Mouse (Mus musculus): ENCODE measurements around the gene Mfn2. TPM values are rescaled to one million over a fixed set of nuclear protein-coding genes. Genes with fewer than 3 reads are reported as not detected.
A peak's percentile ranks its signal among the peaks of the same experiment; 100 is the strongest.
"Not testable (repeated sequence)": the region's sequence is repeated elsewhere in the genome, so short reads cannot be mapped to it uniquely, and the experiment has no call there.

Gene Mfn2
- total RNA-seq, 1 experiment from 2014 or later = 191 TPM

DNA sequence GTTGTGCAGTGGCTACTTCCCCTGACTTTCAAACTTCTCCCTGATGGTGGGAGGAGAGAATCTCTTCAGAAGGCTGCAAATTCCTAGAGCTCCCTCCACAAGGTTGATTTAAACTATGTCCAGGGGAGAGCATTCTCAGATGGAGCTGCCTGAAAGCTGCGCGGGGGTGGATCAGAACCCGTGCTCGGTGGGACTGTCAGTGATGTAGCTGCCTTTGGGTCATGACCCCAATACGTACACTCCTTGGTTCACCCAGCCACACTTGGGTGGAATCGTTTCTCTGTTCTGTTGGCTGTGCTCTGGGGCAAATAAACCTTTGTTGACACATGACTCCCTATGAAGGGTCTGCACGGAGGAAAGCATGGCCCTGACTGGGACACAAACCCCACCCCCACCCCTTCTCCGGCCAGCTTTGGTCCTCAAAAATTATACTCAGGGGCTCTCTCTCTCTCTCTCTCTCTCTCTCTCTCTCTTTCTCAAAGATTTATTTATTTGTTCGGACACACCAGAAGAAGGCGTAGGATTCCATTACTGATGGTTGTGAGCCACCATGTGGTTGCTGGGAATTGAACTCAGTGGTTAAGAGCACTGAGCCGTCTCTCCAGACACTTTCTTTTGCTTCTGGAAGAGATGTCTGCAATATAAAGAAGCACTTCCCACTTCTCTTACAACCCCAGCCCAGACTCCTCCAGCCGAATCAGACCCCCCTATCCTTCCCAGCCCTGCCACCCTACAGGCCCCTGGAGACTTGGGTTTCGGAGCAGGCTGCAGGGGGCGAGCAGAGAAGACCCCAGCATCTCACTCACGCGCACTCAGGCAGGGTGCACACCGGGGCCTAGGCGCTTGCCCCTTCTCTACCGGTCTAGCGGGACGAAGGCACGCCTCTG is 36.7 kb downstream of the Mfn2 start:
- no peak for DNase-seq

DNA sequence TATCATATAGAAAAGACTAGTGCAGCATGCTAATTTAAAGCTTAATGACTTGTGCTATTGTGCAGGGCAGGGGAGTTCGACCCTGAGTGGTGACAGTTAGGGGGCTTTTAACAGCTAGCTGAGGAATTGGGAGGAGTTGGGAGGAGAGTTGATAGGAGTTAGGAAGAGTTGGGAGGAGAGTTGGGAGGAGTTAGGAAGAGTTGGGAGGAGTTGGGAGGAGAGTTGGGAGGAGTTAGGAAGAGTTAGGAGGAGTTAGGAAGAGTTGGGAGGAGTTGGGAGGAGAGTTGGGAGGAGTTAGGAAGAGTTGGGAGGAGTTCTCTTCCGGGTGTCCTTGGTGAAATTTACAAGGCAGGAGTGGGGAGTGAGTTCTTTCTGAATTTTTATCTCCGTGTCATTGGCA is 37.7 kb downstream of the Mfn2 start:
- DNase-seq = peak; percentile 30

DNA sequence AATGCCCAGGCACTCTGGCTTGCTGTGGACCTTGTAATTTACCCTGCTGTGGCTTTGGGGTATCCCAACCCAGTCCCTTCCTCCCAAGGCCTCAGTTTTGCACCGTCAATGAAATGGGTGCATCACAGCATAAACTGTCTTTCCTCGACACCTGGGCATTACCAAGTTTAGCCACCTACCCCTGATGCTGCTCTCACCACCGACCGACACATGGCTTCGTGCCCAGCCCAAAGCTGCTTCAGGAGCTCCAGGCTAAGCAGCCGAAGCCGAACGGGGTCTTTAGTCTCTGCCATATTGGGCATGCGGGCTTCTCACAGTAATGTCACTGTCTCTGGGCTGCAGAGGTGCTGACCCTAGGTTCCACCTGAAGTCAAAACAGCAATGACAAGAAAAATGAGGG is 38.4 kb downstream of the Mfn2 start:
- DNase-seq = no peak

DNA sequence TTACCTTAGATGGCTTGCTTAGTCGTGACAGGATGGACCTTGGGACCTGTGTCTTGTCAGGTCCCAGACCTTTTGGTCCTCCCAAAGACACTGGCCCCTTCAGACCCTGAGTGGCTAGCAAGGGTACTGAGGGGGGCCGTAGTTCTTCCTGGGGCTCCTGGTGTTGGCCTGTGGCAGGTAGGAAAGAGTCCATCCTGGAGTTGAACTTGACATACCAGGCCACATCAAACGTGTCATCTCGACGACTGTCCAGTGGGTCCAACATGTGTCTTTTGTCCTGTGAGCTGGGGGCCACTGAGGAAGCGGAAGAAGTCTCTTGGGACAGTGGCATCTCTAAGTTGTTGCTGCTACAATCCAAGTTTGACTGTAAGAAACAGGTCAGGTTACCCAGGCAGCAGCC is 38.9 kb downstream of the Mfn2 start:
- DNase-seq = no peak

DNA sequence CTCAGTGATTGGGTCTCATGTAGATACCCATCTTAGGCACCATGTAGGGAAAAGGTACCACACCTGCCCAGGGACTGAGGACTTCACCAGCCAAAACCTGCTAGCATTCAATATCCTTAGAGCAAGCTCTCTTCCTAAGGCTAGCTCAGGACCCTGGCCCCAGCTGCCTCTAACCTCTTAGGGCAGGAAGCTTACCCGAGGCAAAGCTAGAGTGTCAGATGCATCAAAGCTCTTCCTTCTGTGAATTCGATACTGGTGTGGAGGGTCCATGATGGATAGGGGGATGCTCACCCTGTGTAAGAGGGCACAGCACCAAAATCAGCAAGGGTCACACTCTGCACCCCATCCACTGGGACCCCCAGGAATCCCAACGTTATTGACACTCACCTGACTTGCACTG is 42.5 kb downstream of the Mfn2 start:
- no peak for DNase-seq

DNA sequence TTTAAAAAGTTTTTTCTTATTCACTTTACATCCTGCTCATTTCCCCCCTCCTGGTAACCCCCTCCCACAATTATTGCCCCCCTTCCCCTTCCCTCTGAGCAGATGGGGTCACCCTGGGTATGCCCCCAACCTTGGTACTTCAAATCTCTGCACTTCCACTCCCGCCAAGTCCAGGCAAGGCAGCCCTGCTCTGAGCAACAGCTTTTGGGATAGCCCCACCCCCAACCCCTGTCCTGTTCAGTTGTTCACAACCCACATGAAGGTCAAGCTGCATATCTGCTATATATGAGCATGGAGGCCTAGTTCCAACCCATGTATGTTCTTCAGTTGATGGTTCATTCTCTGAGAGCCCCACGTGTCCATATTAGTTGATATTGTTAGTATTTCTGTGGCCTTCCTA is 53.7 kb downstream of the Mfn2 start:
- DNase-seq = no peak

DNA sequence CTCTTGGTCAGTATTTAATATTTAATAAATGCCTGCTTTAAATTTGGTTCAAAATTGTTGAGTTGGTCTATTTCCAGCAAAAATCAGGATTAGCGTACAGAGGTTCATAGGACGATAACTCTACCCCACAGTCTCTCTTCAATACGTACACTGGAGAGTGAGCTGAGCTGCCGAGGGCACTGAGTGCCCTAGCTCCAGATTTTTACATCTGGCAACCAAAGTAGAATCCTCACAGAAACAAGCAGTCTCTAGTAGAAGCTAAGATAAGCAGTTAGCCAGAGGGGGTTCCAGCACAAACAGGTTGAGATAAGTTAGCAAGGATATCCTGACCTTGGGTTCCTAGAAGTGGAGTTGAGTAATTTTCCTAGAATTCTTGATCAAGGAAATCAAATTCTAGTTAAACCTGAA is 55.9 kb downstream of the Mfn2 start:
- no peak for DNase-seq

DNA sequence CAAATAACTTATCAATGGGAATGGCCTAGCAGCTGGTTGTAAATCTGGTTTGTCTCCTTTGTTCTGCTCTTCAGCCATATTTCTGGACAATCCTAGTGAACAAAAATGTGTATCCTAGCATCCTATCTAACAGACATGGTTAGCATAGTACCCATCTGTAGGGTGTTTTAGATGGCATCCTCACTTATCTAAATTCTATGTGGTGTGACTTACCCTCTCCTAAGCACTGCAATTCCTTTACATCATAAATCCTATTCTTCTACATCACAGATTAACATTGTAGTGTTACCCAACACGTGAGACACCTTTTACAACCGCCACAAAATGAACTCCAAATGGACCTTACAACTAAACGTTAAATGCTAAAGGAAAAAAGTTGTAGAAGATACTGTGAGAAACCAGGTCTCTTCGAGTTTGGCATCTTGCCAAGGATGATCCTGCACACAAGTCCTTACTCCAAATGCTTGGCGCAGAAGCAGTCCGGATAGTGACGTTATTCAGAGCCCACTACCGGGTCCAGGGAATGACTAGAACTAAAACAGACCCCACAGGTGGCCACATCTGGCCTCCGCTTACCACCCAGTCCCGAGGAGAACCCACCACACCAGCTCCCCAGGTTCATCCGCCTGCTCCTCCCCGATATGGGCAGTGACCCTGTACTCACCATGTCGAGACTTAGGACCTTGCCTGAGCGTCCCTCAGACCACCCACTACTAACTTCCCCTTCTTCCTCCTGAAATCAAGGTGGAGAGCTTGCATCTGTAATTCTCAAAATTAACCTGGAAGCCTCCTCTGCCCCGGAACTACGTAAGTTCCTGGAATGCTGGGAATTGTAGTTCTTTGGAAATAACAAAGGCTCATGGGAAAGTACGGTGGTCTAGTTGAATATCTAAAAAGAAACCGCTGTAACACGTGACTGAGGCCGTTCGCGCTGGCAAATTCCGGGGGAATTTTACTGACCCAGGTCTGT is 56.6 kb downstream of the Mfn2 start, which contains the start of gene Zfp933:
Gene Zfp933, minus strand, starts transcription at position 753 of the 970 bp plus-strand sequence.
- peak; percentile 77 for DNase-seq

DNA sequence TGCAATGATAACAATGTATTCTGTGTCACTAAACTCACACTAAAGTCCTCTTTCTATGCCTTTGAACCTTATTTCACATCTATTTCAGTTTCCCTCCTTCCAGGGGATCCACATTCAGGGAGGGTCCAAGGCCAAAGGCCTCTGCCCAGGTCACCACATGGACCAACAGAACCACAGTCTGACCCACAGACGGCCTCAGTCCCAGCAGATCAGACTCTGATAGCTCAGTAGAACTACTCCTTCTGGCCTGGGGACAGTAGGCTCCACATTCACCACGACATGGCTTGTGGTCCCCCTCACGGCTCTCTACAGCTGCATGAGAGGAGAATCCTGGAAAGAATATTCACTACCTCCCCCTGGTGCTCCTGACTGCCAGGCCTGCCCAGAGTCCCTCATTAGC is 61.6 kb downstream of the Mfn2 start:
- no peak for DNase-seq

DNA sequence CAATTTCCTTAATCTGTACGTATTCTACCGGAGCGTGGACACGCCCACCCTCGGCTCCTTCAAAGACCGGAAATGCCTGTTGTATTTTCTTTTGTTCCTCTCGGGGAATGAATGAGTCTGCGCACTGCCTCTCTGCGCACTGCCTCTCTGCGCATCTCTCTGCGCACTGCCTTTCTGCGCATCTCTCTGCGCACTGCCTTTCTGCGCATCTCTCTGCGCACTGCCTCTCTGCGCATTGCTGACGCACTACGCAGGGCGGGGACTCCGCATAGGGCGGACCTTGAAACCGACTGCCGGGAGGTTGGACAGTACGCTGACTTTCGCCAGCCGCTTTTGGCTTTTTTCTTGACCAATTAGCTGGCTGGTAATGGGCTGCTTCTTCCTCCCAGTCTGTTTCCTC is 65.2 kb downstream of the Mfn2 start:
- not testable (repeated sequence) for DNase-seq

DNA sequence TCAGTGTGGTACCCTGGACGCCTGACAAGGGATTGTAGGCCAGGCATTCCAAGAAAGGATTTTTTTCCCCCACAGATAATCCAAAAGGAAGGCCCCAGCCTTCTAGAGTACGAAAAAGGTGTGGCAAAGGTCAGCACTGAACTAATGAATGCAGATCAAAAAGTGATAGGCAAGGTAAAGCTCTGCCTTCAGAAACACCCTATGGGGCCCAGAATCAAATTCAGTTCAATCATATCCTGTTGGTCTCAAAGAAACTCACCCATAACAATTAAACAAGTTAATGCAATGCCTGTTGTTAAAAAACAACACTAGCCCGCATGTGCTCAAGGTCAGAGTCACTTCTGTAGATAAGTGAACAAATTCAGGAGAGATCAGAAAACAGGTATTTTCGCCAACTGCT is 80.1 kb downstream of the Mfn2 start:
- no peak for DNase-seq

Other genes starting within 250 kb of the Mfn2 start
- 0.22 and 0.49 TPM in 2 replicates for gene Zfp534, start 202.2 kb downstream of the Mfn2 start, total RNA-seq (2021)
- 4.6 and 5.9 TPM in 2 replicates for gene Zfp984, start 94.9 kb downstream of the Mfn2 start, total RNA-seq (2021)
- gene Zfp933, start 56.3 kb downstream of the Mfn2 start, total RNA-seq (2021) = 21.0 and 28.2 TPM in 2 replicates
- gene Miip, start 35.9 kb downstream of the Mfn2 start, total RNA-seq (2021) = 19.4 and 26.0 TPM in 2 replicates
- gene Fv1, start 35.7 kb downstream of the Mfn2 start, total RNA-seq (2021) = 7.8 and 9.2 TPM in 2 replicates
- gene Plod1, start 32.1 kb upstream of the Mfn2 start, total RNA-seq (2021) = 43.7 and 44.2 TPM in 2 replicates
- 43.4 and 44.0 TPM in 2 replicates for gene 2510039O18Rik, start 36.2 kb upstream of the Mfn2 start, total RNA-seq (2021)
- not detected in 2 replicates for gene Nppb, start 81.1 kb upstream of the Mfn2 start, total RNA-seq (2021)
- not detected in 2 replicates for gene Nppa, start 96.0 kb upstream of the Mfn2 start, total RNA-seq (2021)
- gene Clcn6, start 134.1 kb upstream of the Mfn2 start, total RNA-seq (2021) = 9.7 and 12.0 TPM in 2 replicates
- 42.6 and 46.6 TPM in 2 replicates for gene Mthfr, start 134.4 kb upstream of the Mfn2 start, total RNA-seq (2021)
- 45.1 and 45.2 TPM in 2 replicates for gene Agtrap, start 183.3 kb upstream of the Mfn2 start, total RNA-seq (2021)
- gene Mad2l2, start 225.7 kb upstream of the Mfn2 start, total RNA-seq (2021) = 20.0 and 21.2 TPM in 2 replicates
- 0.11 and 0.38 TPM in 2 replicates for gene Draxin, start 226.0 kb upstream of the Mfn2 start, total RNA-seq (2021)
- 30.7 and 31.0 TPM in 2 replicates for gene Fbxo6, start 247.4 kb upstream of the Mfn2 start, total RNA-seq (2021)